Mouse (Mus musculus) hindbrain, embryonic 15.5 days (tissue): Measurements from ENCODE around the gene Grhl3. TPM values are rescaled to one million over a fixed set of nuclear protein-coding genes. Genes with fewer than 3 reads are reported as not detected.

ENCODE experiments used
- ATAC-seq: fragments of 200-750 bp; cut with Nextera tagmentation; 2 replicates; pipeline ENCODE4 v1.8.0; 2017; ENCODE audit warnings: low read depth, moderate number of reproducible peaks, moderate TSS enrichment; ENCODE audit not compliant: low FRiP score
- H3K27ac ChIP-seq: fragments of 300-500 bp; sonication (generic); replicated peaks from 2 replicates; pipeline ENCODE4 v1.5.1; 2015; ENCODE audit warnings: mild to moderate bottlenecking, inconsistent platforms
- H3K27me3 ChIP-seq: fragments of 300-500 bp; sonication (generic); 2 replicates; pipeline ENCODE4 v1.6.1; 2015; ENCODE audit warnings: control low read depth, inconsistent platforms
- H3K36me3 ChIP-seq: fragments of 300-500 bp; sonication (generic); 2 replicates; pipeline ENCODE4 v1.6.1; 2015; ENCODE audit warnings: control low read depth, inconsistent platforms
- H3K4me1 ChIP-seq: fragments of 300-500 bp; sonication (generic); replicated peaks from 2 replicates; pipeline ENCODE4 v1.6.1; 2015; ENCODE audit warnings: control low read depth, inconsistent platforms
- H3K4me2 ChIP-seq: fragments of 300-500 bp; sonication (generic); 2 replicates; pipeline ENCODE4 v1.6.1; 2015; ENCODE audit warnings: moderate library complexity, mild to moderate bottlenecking, inconsistent platforms
- H3K4me3 ChIP-seq: fragments of 300-500 bp; sonication (generic); 2 replicates; pipeline ENCODE4 v1.5.1; 2015; ENCODE audit warnings: mild to moderate bottlenecking, inconsistent platforms
- H3K9ac ChIP-seq: fragments of 300-500 bp; sonication (generic); 2 replicates; pipeline ENCODE4 v1.6.1; 2015; ENCODE audit warnings: inconsistent platforms
- H3K9me3 ChIP-seq: fragments of 300-500 bp; sonication (generic); 2 replicates; pipeline ENCODE4 v1.6.1; 2016; ENCODE audit warnings: control low read depth, inconsistent platforms
- WGBS: fragments of 180-500 bp; shearing (Covaris S2); methylation state at CpG from one replicate; pipeline ENCODE4 v1.1.7; 2015; 5-methylcytosine and 5-hydroxymethylcytosine counted together
- polyA plus RNA-seq: library from polyadenylated mRNA; unstranded; fragments of >200 nt; fragmentation: Nextera tagmentation; extraction: Ambion mirVana; gene quantifications from 2 replicates; pipeline ENCODE4 v1.2.1, GENCODE M21; 2015

Grhl3 gene
- polyA plus RNA-seq, 1 experiment from 2014 or later = 1.1 TPM

DNA sequence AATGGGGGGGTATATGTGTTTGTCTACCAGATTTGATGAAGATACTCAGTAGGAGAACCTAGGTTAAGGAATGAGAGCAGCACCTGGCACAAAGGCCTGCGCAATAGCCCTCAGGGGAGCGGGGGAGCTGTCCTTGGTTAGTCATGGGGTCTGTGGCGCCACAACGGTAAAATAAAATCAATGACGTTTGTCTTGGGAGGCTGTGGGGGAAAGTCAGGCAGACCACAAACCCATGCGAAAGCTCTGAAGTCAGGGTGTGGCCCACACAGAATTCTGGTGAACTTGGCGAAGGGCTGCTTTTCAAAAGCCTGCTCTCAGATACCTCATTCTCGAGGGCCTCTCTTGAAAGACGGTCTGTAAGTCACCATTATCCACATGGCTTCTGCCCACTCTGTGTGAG lies 53.0 kb downstream of the Grhl3 start:
- H3K4me3 ChIP-seq = no peak overlapping the region
- H3K4me1 ChIP-seq = peaks cover 15% of the 10 kb centered on the region
- no peak for ATAC-seq
- WGBS = 79% methylated on average over 9 of the region's 9 CpGs
- no peaks in the 10 kb centered on the region for H3K9me3 ChIP-seq
- H3K9ac ChIP-seq = no peak overlapping the region
- H3K4me2 ChIP-seq = no peak overlapping the region
- H3K36me3 ChIP-seq = no peaks in the 10 kb centered on the region
- no peak overlapping the region for H3K27ac ChIP-seq
- H3K27me3 ChIP-seq = peaks cover 6% of the 10 kb centered on the region; the same call in 1 of the 2 replicates

DNA sequence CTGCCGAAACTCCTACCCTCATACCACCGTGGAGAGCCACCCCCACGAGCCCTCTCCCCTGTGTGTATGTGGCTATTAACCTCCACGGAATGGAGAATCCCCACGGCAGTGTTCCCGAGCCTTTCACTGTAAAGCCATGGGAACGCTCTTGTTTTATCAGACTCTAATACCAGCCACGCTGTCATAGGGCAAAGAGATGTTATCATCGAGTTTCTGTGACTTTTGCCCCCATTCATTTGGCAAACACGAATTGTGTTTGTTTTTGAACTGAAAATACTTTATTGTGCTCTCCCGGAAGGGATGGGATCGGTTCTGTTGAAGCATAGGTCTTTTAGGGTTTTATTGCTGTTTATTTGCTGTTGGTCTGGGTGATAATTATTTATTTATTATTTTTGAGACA lies 55.3 kb downstream of the Grhl3 start:
- no peaks in the 10 kb centered on the region for H3K36me3 ChIP-seq
- H3K27me3 ChIP-seq = 0 out of 2 replicates have a peak, but pooled peaks cover 4% of the 10 kb centered on the region
- no peak overlapping the region for H3K9ac ChIP-seq
- no peak overlapping the region for H3K27ac ChIP-seq
- no peaks in the 10 kb centered on the region for H3K9me3 ChIP-seq
- no peak overlapping the region for H3K4me2 ChIP-seq
- WGBS = 85% methylated on average over 12 of the region's 12 CpGs
- ATAC-seq = no peak
- no peak overlapping the region for H3K4me3 ChIP-seq
- H3K4me1 ChIP-seq = no peaks in the 10 kb centered on the region

DNA sequence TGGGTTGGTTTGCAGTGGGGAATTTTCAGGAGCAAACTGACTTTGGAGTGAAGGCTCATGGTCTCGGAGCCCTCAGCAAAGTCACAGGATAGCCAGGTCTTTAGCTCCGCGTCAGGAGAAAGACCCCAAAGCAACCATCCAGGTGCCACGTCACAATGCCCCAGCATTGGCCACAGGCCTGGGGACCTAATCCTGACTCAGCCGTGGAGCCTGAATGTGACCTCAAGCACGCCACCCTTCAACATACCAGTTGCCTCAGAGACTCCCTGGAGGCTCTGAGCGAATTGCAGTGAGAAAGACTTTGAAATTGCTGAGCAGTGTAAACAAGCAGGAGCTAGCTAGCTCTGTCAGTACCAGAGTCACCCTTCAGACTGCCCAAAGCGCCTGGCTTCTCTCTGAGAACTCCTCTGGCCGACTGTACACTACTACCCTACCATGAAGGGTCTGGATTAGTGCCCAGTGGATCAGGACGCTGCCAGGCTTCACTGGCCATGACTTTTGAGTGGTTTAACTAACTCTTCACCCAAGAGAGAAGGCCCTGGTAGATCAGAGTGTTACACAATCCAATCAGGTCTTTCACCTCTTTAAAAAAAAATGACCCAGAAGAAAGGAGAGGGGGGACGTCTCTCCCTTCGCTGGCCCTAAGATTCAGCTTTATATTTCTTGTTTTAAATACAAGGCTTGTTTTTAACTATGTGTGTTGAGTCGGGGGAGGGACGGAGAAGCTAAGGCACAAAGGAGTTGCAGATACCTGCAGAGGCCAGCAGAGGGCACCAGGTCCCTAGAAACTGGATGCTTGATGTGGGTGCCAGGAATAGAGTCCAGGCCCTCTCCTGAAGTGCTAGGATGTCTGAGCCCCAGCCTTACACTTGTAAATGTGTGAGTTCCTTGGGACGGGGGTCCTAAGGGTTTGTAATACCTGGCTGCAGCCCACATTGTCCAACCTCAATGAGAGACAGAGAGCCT lies 56.8 kb downstream of the Grhl3 start:
- no peaks in the 10 kb centered on the region for H3K27me3 ChIP-seq
- H3K4me2 ChIP-seq = no peak overlapping the region
- H3K9ac ChIP-seq = no peak overlapping the region
- no peaks in the 10 kb centered on the region for H3K4me1 ChIP-seq
- no peaks in the 10 kb centered on the region for H3K9me3 ChIP-seq
- H3K36me3 ChIP-seq = no peaks in the 10 kb centered on the region
- H3K4me3 ChIP-seq = no peak overlapping the region
- WGBS = 52% methylated on average over 15 of the region's 15 CpGs
- ATAC-seq = no peak
- no peak overlapping the region for H3K27ac ChIP-seq

DNA sequence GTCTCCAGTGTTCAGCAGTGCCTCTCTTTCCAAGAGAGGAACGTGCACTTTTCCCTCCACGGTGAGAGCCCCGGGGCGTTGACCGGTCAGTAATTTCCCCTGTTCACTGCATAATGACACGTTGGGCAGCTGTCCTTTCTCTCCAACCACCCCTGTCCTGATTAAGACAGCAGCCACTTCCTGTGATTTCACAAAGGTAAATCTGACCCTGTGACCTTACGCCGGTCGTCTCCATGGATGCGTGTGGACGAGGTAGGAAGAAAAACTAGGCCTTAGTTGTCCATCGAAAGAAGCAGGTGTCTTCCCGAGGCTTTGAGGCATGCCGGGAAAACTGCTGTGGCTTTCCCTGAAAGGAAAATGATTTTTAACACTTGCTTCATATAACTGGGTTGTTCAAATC lies 58.5 kb downstream of the Grhl3 start:
- no peaks in the 10 kb centered on the region for H3K27me3 ChIP-seq
- no peak overlapping the region for H3K27ac ChIP-seq
- H3K36me3 ChIP-seq = no peaks in the 10 kb centered on the region
- H3K4me3 ChIP-seq = no peak overlapping the region
- no peaks in the 10 kb centered on the region for H3K9me3 ChIP-seq
- no peak overlapping the region for H3K4me2 ChIP-seq
- no peaks in the 10 kb centered on the region for H3K4me1 ChIP-seq
- WGBS = 67% methylated on average over 14 of the region's 14 CpGs
- no peak for ATAC-seq
- H3K9ac ChIP-seq = no peak overlapping the region

DNA sequence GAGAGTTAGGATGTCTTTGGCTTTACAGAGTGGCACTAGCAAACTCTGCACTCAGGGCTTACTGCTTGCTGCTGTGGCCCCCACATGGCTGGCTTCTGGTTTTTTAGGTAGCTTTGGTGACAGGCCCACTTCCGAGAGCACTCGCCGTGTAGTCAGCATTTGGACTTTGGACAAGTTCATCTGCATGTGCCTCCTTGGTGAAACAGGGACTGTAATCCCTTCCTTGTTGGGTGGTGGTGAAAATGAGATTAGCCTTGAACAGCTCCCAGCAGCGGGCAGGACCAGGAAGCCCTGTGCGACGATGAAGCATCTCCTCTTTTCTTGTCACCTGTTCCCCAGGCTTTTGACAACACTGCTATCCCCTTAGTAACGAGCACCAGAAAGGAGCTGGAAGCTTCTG lies 59.6 kb downstream of the Grhl3 start:
- Histone ChIP-seq H3K9me3 (no peaks in the 10 kb centered on the region), H3K27ac (no peak overlapping the region), H3K27me3 (no peaks in the 10 kb centered on the region), H3K9ac (no peak overlapping the region), H3K4me3 (no peak overlapping the region), H3K4me1 (no peaks in the 10 kb centered on the region), H3K36me3 (no peaks in the 10 kb centered on the region), H3K4me2 (no peak overlapping the region)
- WGBS = 89% methylated on average over 7 of the region's 7 CpGs
- no peak for ATAC-seq

DNA sequence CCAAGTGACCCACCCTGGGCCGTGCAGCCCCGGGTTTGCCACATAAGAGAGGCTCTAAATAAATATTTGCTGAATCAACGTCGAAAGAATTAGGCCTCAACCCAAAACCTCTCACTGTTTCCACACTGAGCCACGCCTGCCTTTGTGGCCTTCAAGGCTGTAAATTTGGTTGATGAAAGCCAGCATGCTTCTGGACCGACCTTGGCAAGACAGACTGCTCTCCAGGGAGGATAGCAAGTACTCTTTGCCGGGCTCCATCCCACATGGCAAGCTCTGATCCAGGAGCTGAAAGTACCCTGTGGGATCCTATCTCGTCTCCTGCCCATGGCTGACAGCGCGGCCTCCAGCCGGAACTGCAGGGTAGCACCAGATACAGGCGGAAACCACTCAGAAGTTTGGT lies 63.9 kb downstream of the Grhl3 start:
- H3K27ac ChIP-seq = no peak overlapping the region
- 0 out of 2 replicates have a peak, but pooled peaks cover 2% of the 10 kb centered on the region for H3K4me1 ChIP-seq
- 67% methylated on average over 12 of the region's 12 CpGs for WGBS
- H3K36me3 ChIP-seq = no peaks in the 10 kb centered on the region
- ATAC-seq = no peak
- H3K9ac ChIP-seq = no peak overlapping the region
- H3K4me2 ChIP-seq = no peak overlapping the region
- H3K4me3 ChIP-seq = no peak overlapping the region
- H3K27me3 ChIP-seq = no peaks in the 10 kb centered on the region
- H3K9me3 ChIP-seq = no peaks in the 10 kb centered on the region

DNA sequence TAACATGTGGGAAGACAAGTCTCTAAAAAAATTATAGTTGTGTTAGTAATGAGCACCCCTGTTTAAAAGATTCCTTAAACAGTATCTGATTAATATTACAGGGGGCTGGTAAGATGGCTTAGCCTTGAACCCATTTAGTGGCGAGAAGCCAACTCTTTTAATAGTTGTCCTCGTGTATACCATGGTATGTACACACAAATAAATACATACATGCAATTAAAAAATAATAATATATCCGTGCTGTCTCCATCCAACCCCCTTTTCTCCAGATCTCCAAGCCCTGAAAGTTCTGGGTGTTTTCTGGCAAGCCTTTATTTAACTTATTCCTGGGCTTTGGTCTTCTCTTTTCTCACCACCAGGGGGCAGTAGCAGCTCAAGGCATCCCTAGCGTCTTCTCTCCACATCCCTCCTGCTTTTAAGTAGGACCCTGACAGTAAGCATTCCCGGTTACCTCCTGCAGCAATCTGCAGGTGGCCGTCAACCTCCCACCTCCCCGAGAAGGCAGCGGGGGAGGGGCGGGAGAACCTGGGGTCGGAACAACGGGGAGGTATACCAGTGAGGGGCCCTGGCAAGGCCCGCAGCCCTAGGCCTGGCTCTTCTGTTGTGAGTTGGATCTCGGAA lies 64.9 kb downstream of the Grhl3 start:
- Histone ChIP-seq H3K36me3 (no peaks in the 10 kb centered on the region), H3K9me3 (no peaks in the 10 kb centered on the region), H3K9ac (0 out of 2 replicates have a peak overlapping the region, but pooled peaks have one; percentile 37), H3K27me3 (no peaks in the 10 kb centered on the region), H3K4me2 (peak overlapping the region; percentile 51), H3K27ac (peak overlapping the region; percentile 46), H3K4me3 (peak overlapping the region; percentile 21; the same call in 1 of the 2 replicates), H3K4me1 (0 out of 2 replicates have a peak, but pooled peaks cover 2% of the 10 kb centered on the region)
- WGBS = 13% methylated on average over 13 of the region's 13 CpGs
- ATAC-seq = peak; percentile 43; the same call in 1 of the 2 replicates

DNA sequence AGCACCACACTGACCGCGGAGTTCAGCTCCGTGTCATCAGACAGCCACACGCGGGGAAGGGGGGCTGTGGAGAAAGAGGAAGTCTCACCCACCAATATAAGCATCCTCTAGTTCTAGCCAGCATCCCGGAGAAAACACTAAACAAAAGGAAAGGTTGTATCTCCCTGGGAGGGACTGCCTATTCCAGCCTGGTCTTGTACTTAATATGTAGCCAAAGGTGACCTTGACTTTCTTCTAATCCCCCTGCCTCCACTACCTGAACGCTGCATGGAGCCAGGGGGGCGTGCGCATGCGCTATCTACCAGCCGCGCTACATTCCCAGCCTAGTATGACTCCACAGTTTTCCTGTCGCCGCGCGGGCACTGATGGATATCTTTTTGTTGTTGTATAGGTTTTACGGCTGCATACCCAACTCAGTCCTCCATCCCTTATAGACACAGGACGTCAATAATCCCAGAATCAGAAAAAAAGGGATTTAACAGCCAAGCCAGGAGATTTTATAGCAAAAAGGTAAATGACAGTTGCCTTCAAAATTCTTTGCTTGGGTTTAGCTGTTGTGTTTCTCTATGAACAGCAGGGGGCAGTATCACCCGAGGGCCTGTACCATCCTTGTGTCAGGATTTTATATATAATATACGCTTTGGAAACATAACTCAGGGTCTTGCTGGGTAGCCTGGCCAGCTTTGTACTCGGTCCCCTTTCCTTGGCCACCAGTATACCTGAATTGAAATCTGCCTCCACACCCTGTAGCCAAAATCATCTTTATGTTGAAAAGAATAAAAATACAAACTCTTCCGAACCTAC lies 65.7 kb downstream of the Grhl3 start:
- peak; percentile 69 for ATAC-seq
- peak overlapping the region; percentile 52 for H3K4me2 ChIP-seq
- H3K27ac ChIP-seq = peak overlapping the region; percentile 46
- WGBS = 12% methylated on average over 22 of the region's 22 CpGs
- no peaks in the 10 kb centered on the region for H3K36me3 ChIP-seq
- H3K4me3 ChIP-seq = peak overlapping the region; percentile 23
- H3K27me3 ChIP-seq = no peaks in the 10 kb centered on the region
- H3K4me1 ChIP-seq = 0 out of 2 replicates have a peak, but pooled peaks cover 2% of the 10 kb centered on the region
- no peaks in the 10 kb centered on the region for H3K9me3 ChIP-seq
- 0 out of 2 replicates have a peak overlapping the region, but pooled peaks have one; percentile 23 for H3K9ac ChIP-seq

DNA sequence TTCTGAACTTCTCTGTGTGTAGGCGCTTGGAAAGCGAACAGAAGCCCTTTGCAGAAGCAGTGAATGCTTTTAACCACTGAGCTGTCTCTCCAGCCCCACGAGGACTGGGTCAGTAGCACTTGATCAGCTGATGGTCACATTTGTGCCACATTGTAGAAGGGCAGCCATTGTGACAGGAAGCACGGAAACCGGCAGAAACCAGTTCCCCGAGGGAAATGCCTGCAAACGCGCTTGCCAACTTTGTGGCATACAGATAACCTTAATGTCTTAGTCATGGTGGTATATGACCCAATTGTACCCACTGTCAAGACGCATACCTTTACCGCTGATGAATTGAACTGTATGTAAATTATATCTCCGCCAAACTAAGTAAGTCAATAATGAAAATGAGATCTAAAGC lies 67.6 kb downstream of the Grhl3 start:
- Histone ChIP-seq H3K9ac (no peak overlapping the region), H3K27ac (no peak overlapping the region), H3K4me1 (0 out of 2 replicates have a peak, but pooled peaks cover 2% of the 10 kb centered on the region), H3K27me3 (no peaks in the 10 kb centered on the region), H3K4me2 (no peak overlapping the region), H3K4me3 (no peak overlapping the region), H3K36me3 (no peaks in the 10 kb centered on the region), H3K9me3 (no peaks in the 10 kb centered on the region)
- no peak for ATAC-seq
- WGBS = 69% methylated on average over 11 of the region's 11 CpGs

DNA sequence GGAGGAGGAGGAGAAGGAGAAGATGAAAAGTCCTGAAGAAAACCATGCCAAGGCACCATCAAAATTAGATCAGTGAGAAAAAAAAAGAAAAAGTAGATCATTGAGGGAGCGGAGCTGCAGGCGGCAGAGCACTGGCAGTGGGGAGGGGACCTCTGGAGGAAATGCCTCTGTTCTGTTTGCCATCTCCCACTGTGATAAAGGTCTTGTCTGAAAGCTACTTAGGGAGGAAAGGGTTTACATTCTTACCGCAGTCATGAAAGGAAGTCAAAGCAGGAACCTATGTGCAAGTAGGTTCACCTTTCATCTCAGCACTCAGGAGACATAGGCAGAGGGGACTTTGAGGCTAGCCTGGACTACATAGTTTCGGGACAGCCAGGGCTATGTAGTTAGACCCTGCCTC lies 71.8 kb downstream of the Grhl3 start:
- ATAC-seq = no peak
- Histone ChIP-seq H3K27ac (no peak overlapping the region), H3K4me2 (no peak overlapping the region), H3K27me3 (no peaks in the 10 kb centered on the region), H3K4me3 (no peak overlapping the region), H3K36me3 (no peaks in the 10 kb centered on the region), H3K9me3 (no peaks in the 10 kb centered on the region), H3K4me1 (no peaks in the 10 kb centered on the region), H3K9ac (no peak overlapping the region)
- 56% methylated on average over 4 of the region's 4 CpGs for WGBS

DNA sequence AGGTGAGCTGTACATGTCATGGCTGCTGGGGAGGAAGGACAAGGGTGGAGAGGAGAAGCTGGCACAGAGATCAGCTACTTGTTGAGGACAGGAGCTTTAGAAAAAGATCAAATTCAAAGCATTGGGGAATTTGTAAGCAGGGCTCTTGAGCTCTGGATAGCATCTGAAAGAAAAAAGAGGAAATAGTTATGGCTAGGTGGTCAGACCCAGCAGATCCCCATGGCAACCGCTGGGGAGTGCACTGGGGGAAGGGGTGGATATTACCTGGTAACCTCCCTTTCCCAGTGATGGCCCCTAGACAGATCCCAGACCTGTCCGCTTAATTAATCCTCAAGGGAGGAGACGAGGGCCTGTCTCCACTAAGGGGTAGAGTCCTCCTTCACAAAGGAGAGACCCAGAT lies 73.6 kb downstream of the Grhl3 start:
- Histone ChIP-seq H3K27ac (no peak overlapping the region), H3K27me3 (no peaks in the 10 kb centered on the region), H3K4me3 (no peak overlapping the region), H3K9me3 (no peaks in the 10 kb centered on the region), H3K9ac (no peak overlapping the region), H3K4me1 (peaks cover 12% of the 10 kb centered on the region), H3K4me2 (no peak overlapping the region), H3K36me3 (no peaks in the 10 kb centered on the region)
- WGBS = 74% methylated on average over 3 of the region's 3 CpGs
- no peak for ATAC-seq
